Mouse (Mus musculus) embryonic facial prominence, embryonic 13.5 days (tissue): ENCODE data around the gene Zbtb21. TPM values are rescaled to one million over a fixed set of nuclear protein-coding genes. Genes with fewer than 3 reads are reported as not detected.
A peak's percentile ranks its signal among the peaks of the same experiment; 100 is the strongest.
"Not testable (repeated sequence)": the region's sequence is repeated elsewhere in the genome, so short reads cannot be mapped to it uniquely, and the experiment has no call there.

ENCODE experiments used
- ATAC-seq: fragments of 200-750 bp; cut with Nextera tagmentation; 2 replicates; pipeline ENCODE4 v1.8.0; 2017; ENCODE audit warnings: low read depth; ENCODE audit not compliant: insufficient number of reproducible peaks, insufficient read depth, low FRiP score, low TSS enrichment
- H3K27ac ChIP-seq: fragments of 300-500 bp; sonication (generic); 2 replicates; pipeline ENCODE4 v1.5.1; 2015; ENCODE audit warnings: moderate library complexity, mild to moderate bottlenecking, inconsistent platforms
- H3K27me3 ChIP-seq: fragments of 300-500 bp; sonication (generic); 2 replicates; pipeline ENCODE4 v1.6.1; 2015; ENCODE audit warnings: mild to moderate bottlenecking, inconsistent platforms
- H3K36me3 ChIP-seq: fragments of 300-500 bp; sonication (generic); 2 replicates; pipeline ENCODE4 v1.6.1; 2015; ENCODE audit warnings: mild to moderate bottlenecking, inconsistent platforms
- H3K4me1 ChIP-seq: fragments of 300-500 bp; sonication (generic); 2 replicates; pipeline ENCODE4 v1.6.1; 2015; ENCODE audit warnings: inconsistent platforms
- H3K4me2 ChIP-seq: fragments of 300-500 bp; sonication (generic); 2 replicates; pipeline ENCODE4 v1.6.1; 2015; ENCODE audit warnings: moderate library complexity, mild to moderate bottlenecking, inconsistent platforms
- H3K4me3 ChIP-seq: fragments of 300-500 bp; sonication (generic); 2 replicates; pipeline ENCODE4 v1.5.1; 2015; ENCODE audit warnings: mild to moderate bottlenecking, inconsistent platforms
- H3K9ac ChIP-seq: fragments of 300-500 bp; sonication (generic); 2 replicates; pipeline ENCODE4 v1.6.1; 2015; ENCODE audit warnings: mild to moderate bottlenecking, inconsistent platforms
- H3K9me3 ChIP-seq: fragments of 300-500 bp; sonication (generic); 2 replicates; pipeline ENCODE4 v1.6.1; 2016; ENCODE audit warnings: inconsistent platforms
- WGBS: fragments of 180-500 bp; shearing (Covaris S2); methylation state at CpG from one replicate; pipeline ENCODE4 v1.1.7; 2015; ENCODE audit warnings: mixed read lengths; 5-methylcytosine and 5-hydroxymethylcytosine counted together
- polyA plus RNA-seq: library from polyadenylated mRNA; unstranded; fragments of >200 nt; fragmentation: Nextera tagmentation; extraction: Ambion mirVana; gene quantifications from 2 replicates; pipeline ENCODE4 v1.2.1, GENCODE M21; 2015

Zbtb21 gene
- polyA plus RNA-seq, 1 experiment from 2014 or later, result 13.0 TPM

GRCm38 (mm10) chr16:97961381-97962150, 856 bp downstream of the Zbtb21 start:
- Histone ChIP-seq H3K27ac (peak overlapping the region; percentile 96), H3K4me3 (peak overlapping the region; percentile 81), H3K4me2 (peak overlapping the region; percentile 90), H3K4me1 (peaks cover 15% of the 10 kb centered on the region), H3K9me3 (no peaks in the 10 kb centered on the region), H3K9ac (peak overlapping the region; percentile 90), H3K36me3 (peaks cover 2% of the 10 kb centered on the region), H3K27me3 (no peaks in the 10 kb centered on the region)
- 9% methylated on average over 28 of the region's 36 CpGs for WGBS
- peak; percentile 38; the same call in 1 of the 2 replicates for ATAC-seq

- WGBS, result 95% methylated on average over 3 of the region's 3 CpGs
These were observed 2.1 kb downstream of the Zbtb21 start for GRCm38 (mm10) chr16:97960348-97960747.

GRCm38 (mm10) chr16:97958401-97958973, 3.9 kb downstream of the Zbtb21 start:
- ATAC-seq, result no peak
- H3K4me2 ChIP-seq, result no peak overlapping the region
- H3K9ac ChIP-seq, result no peak overlapping the region
- no peaks in the 10 kb centered on the region for H3K9me3 ChIP-seq
- H3K4me3 ChIP-seq, result no peak overlapping the region
- H3K27me3 ChIP-seq, result no peaks in the 10 kb centered on the region
- no peak overlapping the region for H3K27ac ChIP-seq
- peaks cover 30% of the 10 kb centered on the region for H3K36me3 ChIP-seq
- peaks cover 15% of the 10 kb centered on the region for H3K4me1 ChIP-seq

More at GRCm38 (mm10) chr16:97960348-97960747, 2.1 kb downstream of the Zbtb21 start:
- Histone ChIP-seq H3K27ac (no peak overlapping the region), H3K4me1 (peaks cover 15% of the 10 kb centered on the region), H3K9ac (no peak overlapping the region), H3K27me3 (no peaks in the 10 kb centered on the region), H3K36me3 (peaks cover 14% of the 10 kb centered on the region), H3K9me3 (no peaks in the 10 kb centered on the region), H3K4me2 (no peak overlapping the region), H3K4me3 (no peak overlapping the region)
- no peak for ATAC-seq

GRCm38 (mm10) chr16:97957626-97958025, 4.8 kb downstream of the Zbtb21 start:
- H3K4me1 ChIP-seq, result peaks cover 15% of the 10 kb centered on the region
- H3K27ac ChIP-seq, result peak overlapping the region; percentile 22; the same call in 1 of the 2 replicates
- H3K4me2 ChIP-seq, result no peak overlapping the region
- no peaks in the 10 kb centered on the region for H3K27me3 ChIP-seq
- H3K9me3 ChIP-seq, result no peaks in the 10 kb centered on the region
- no peak for ATAC-seq
- no peak overlapping the region for H3K4me3 ChIP-seq
- H3K36me3 ChIP-seq, result peaks cover 39% of the 10 kb centered on the region
- no peak overlapping the region for H3K9ac ChIP-seq

GRCm38 (mm10) chr16:97956011-97956410, 6.4 kb downstream of the Zbtb21 start:
- ATAC-seq, result no peak
- Histone ChIP-seq H3K9me3 (no peaks in the 10 kb centered on the region), H3K4me3 (no peak overlapping the region), H3K9ac (no peak overlapping the region), H3K4me2 (no peak overlapping the region), H3K36me3 (peaks cover 55% of the 10 kb centered on the region), H3K27me3 (no peaks in the 10 kb centered on the region), H3K27ac (no peak overlapping the region), H3K4me1 (peaks cover 11% of the 10 kb centered on the region)
- WGBS, result 88% methylated on average over 2 of the region's 2 CpGs

- Histone ChIP-seq H3K36me3 (peaks cover 77% of the 10 kb centered on the region), H3K27me3 (no peaks in the 10 kb centered on the region), H3K4me3 (no peak overlapping the region), H3K9ac (no peak overlapping the region), H3K4me2 (no peak overlapping the region), H3K4me1 (peaks cover 6% of the 10 kb centered on the region; the same call in 1 of the 2 replicates), H3K27ac (no peak overlapping the region), H3K9me3 (no peaks in the 10 kb centered on the region)
- no peak for ATAC-seq
- WGBS, result 93% methylated on average over 2 of the region's 2 CpGs
These were observed 9.1 kb downstream of the Zbtb21 start for GRCm38 (mm10) chr16:97953300-97953699.

GRCm38 (mm10) chr16:97952801-97953200, 9.6 kb downstream of the Zbtb21 start:
- no peaks in the 10 kb centered on the region for H3K27me3 ChIP-seq
- no peaks in the 10 kb centered on the region for H3K9me3 ChIP-seq
- no peak for ATAC-seq
- no peak overlapping the region for H3K4me2 ChIP-seq
- no peak overlapping the region for H3K9ac ChIP-seq
- 86% methylated on average over 9 of the region's 9 CpGs for WGBS
- H3K36me3 ChIP-seq, result peaks cover 77% of the 10 kb centered on the region
- no peak overlapping the region for H3K4me3 ChIP-seq
- no peak overlapping the region for H3K27ac ChIP-seq
- peaks cover 3% of the 10 kb centered on the region; the same call in 1 of the 2 replicates for H3K4me1 ChIP-seq

GRCm38 (mm10) chr16:97952371-97952770, 10.1 kb downstream of the Zbtb21 start:
- Histone ChIP-seq H3K4me1 (no peaks in the 10 kb centered on the region), H3K9ac (no peak overlapping the region), H3K27me3 (no peaks in the 10 kb centered on the region), H3K36me3 (peaks cover 77% of the 10 kb centered on the region), H3K27ac (no peak overlapping the region), H3K4me3 (no peak overlapping the region), H3K4me2 (no peak overlapping the region), H3K9me3 (no peaks in the 10 kb centered on the region)
- 81% methylated on average over 4 of the region's 4 CpGs for WGBS
- no peak for ATAC-seq

GRCm38 (mm10) chr16:97950061-97950460, 12.4 kb downstream of the Zbtb21 start:
- WGBS, result 94% methylated on average over 8 of the region's 8 CpGs
- Histone ChIP-seq H3K36me3 (peaks cover 60% of the 10 kb centered on the region), H3K9me3 (no peaks in the 10 kb centered on the region), H3K4me3 (no peak overlapping the region), H3K4me2 (no peak overlapping the region), H3K27ac (no peak overlapping the region), H3K4me1 (no peaks in the 10 kb centered on the region), H3K27me3 (no peaks in the 10 kb centered on the region), H3K9ac (no peak overlapping the region)
- no peak for ATAC-seq

GRCm38 (mm10) chr16:97948836-97949235, 13.6 kb downstream of the Zbtb21 start:
- WGBS, result 81% methylated on average over 4 of the region's 4 CpGs
- H3K36me3 ChIP-seq, result peaks cover 56% of the 10 kb centered on the region

GRCm38 (mm10) chr16:97946993-97947392, 15.4 kb downstream of the Zbtb21 start:
- H3K36me3 ChIP-seq, result peaks cover 51% of the 10 kb centered on the region

More at GRCm38 (mm10) chr16:97948836-97949235, 13.6 kb downstream of the Zbtb21 start:
- Histone ChIP-seq H3K9ac (no peak overlapping the region), H3K27me3 (no peaks in the 10 kb centered on the region), H3K9me3 (no peaks in the 10 kb centered on the region), H3K27ac (no peak overlapping the region), H3K4me3 (no peak overlapping the region), H3K4me1 (no peaks in the 10 kb centered on the region), H3K4me2 (no peak overlapping the region)
- ATAC-seq, result no peak

GRCm38 (mm10) chr16:97941844-97942243, 20.6 kb downstream of the Zbtb21 start:
- ATAC-seq, result no peak
- no peaks in the 10 kb centered on the region for H3K4me1 ChIP-seq
- no peak overlapping the region for H3K27ac ChIP-seq
- H3K9me3 ChIP-seq, result no peaks in the 10 kb centered on the region
- H3K27me3 ChIP-seq, result no peaks in the 10 kb centered on the region
- no peak overlapping the region for H3K9ac ChIP-seq
- no peak overlapping the region for H3K4me3 ChIP-seq
- H3K4me2 ChIP-seq, result no peak overlapping the region
- peaks cover 19% of the 10 kb centered on the region for H3K36me3 ChIP-seq

More at GRCm38 (mm10) chr16:97946993-97947392, 15.4 kb downstream of the Zbtb21 start:
- H3K27ac ChIP-seq, H3K9ac ChIP-seq, H3K4me2 ChIP-seq, H3K4me1 ChIP-seq, H3K4me3 ChIP-seq, H3K9me3 ChIP-seq, H3K27me3 ChIP-seq, ATAC-seq: not testable (repeated sequence)
- 82% methylated on average over 2 of the region's 2 CpGs for WGBS
